Mouse (Mus musculus) intestine, embryonic 16.5 days (tissue): ENCODE data around the gene Acap3. TPM values are rescaled to one million over a fixed set of nuclear protein-coding genes. Genes with fewer than 3 reads are reported as not detected.

Source experiments
- ATAC-seq: fragments of 200-750 bp; cut with Nextera tagmentation; 2 replicates; pipeline ENCODE4 v1.8.0; 2017; ENCODE audit warnings: moderate TSS enrichment, moderate library complexity
- H3K27ac ChIP-seq: fragments of 300-500 bp; sonication (generic); 2 replicates; pipeline ENCODE4 v1.5.1; 2014; ENCODE audit warnings: mild to moderate bottlenecking, low read length
- H3K27me3 ChIP-seq: fragments of 300-500 bp; sonication (generic); replicated peaks from 2 replicates; pipeline ENCODE4 v1.6.1; 2014; ENCODE audit warnings: low read length, control low read depth, mixed read lengths; ENCODE audit not compliant: control insufficient read depth, insufficient read depth
- H3K36me3 ChIP-seq: fragments of 300-500 bp; sonication (generic); 2 replicates; pipeline ENCODE4 v1.6.1; 2014; ENCODE audit warnings: low read length, control low read depth; ENCODE audit not compliant: control insufficient read depth, insufficient read depth
- H3K4me1 ChIP-seq: fragments of 300-500 bp; sonication (generic); 2 replicates; pipeline ENCODE4 v1.6.1; 2014; ENCODE audit warnings: low read length, control low read depth, mixed read lengths; ENCODE audit not compliant: control insufficient read depth, insufficient read depth
- H3K4me2 ChIP-seq: fragments of 300-500 bp; sonication (generic); 2 replicates; pipeline ENCODE4 v1.6.1; 2014; ENCODE audit warnings: low read depth, low read length, control low read depth
- H3K4me3 ChIP-seq: fragments of 300-500 bp; sonication (generic); 2 replicates; pipeline ENCODE4 v1.5.1; 2014; ENCODE audit warnings: mild to moderate bottlenecking, low read length
- H3K9ac ChIP-seq: fragments of 300-500 bp; sonication (generic); 2 replicates; pipeline ENCODE4 v1.6.1; 2014; ENCODE audit warnings: low read depth, low read length
- H3K9me3 ChIP-seq: fragments of 300-500 bp; sonication (generic); 2 replicates; pipeline ENCODE4 v1.6.1; 2016; ENCODE audit warnings: low read length, control low read depth; ENCODE audit not compliant: control insufficient read depth
- WGBS: fragments of 180-500 bp; shearing (Covaris S2); extraction: QIAGEN DNeasy Blood & Tissue Kit; methylation state at CpG from one replicate; pipeline ENCODE4 v1.1.7; 2014; 5-methylcytosine and 5-hydroxymethylcytosine counted together
- polyA plus RNA-seq: library from polyadenylated mRNA; unstranded; fragments of >200 nt; fragmentation: Nextera tagmentation; extraction: Ambion mirVana; gene quantifications from 2 replicates; pipeline ENCODE4 v1.2.1, GENCODE M21; 2015

Gene Acap3
- polyA plus RNA-seq = 9.8 and 10.8 TPM in 2 replicates

GRCm38 (mm10) chr4:155891551-155892001 lies at the start of gene Acap3, which contains the start of gene Pusl1:
Gene Acap3 (plus strand): TSS chr4:155891822.
Gene Pusl1 (minus strand): TSS chr4:155891781.
- Histone ChIP-seq H3K36me3 (peaks cover 12% of the 10 kb centered on the region), H3K4me3 (peak within 1 kb of the TSS; percentile 95), H3K27ac (peak within 1 kb of the TSS; percentile 99), H3K27me3 (no peaks in the 10 kb centered on the region), H3K4me1 (peaks cover 33% of the 10 kb centered on the region), H3K9ac (peak within 1 kb of the TSS; percentile 96), H3K9me3 (no peaks in the 10 kb centered on the region), H3K4me2 (peak within 1 kb of the TSS; percentile 96)
- under 1% methylated on average over 52 of the region's 52 CpGs for WGBS
- ATAC-seq = peak; percentile 90

- H3K9ac ChIP-seq = no peak overlapping the region
- H3K9me3 ChIP-seq = no peaks in the 10 kb centered on the region
- 91% methylated on average over 5 of the region's 5 CpGs for WGBS
- H3K4me1 ChIP-seq = peaks cover 28% of the 10 kb centered on the region
- no peak overlapping the region for H3K4me2 ChIP-seq
- H3K36me3 ChIP-seq = no peaks in the 10 kb centered on the region
- H3K27ac ChIP-seq = no peak overlapping the region
- no peaks in the 10 kb centered on the region for H3K27me3 ChIP-seq
- H3K4me3 ChIP-seq = no peak overlapping the region
- no peak for ATAC-seq
Measured at GRCm38 (mm10) chr4:155843231-155843630, 48.4 kb upstream of the Acap3 start.

- peak; percentile 94 for ATAC-seq
- Histone ChIP-seq H3K9ac (peak within 1 kb of the TSS; percentile 90), H3K4me3 (peak within 1 kb of the TSS; percentile 86), H3K27me3 (no peaks in the 10 kb centered on the region), H3K36me3 (no peaks in the 10 kb centered on the region), H3K9me3 (no peaks in the 10 kb centered on the region), H3K4me2 (peak within 1 kb of the TSS; percentile 85), H3K27ac (peak within 1 kb of the TSS; percentile 58; the same call in 1 of the 2 replicates), H3K4me1 (peaks cover 27% of the 10 kb centered on the region)
- WGBS = 2% methylated on average over 59 of the region's 65 CpGs
Measured at GRCm38 (mm10) chr4:155846871-155847578, 44.6 kb upstream of the Acap3 start, which contains the start of gene Dvl1. Gene Dvl1 (plus strand): TSS chr4:155847402.

GRCm38 (mm10) chr4:155847591-155848352 lies 43.9 kb upstream of the Acap3 start:
- WGBS = 2% methylated on average over 63 of the region's 69 CpGs
- Histone ChIP-seq H3K27me3 (no peaks in the 10 kb centered on the region), H3K27ac (peak overlapping the region; percentile 58; the same call in 1 of the 2 replicates), H3K4me2 (peak overlapping the region; percentile 76), H3K4me1 (peaks cover 27% of the 10 kb centered on the region), H3K4me3 (peak overlapping the region; percentile 86), H3K9me3 (no peaks in the 10 kb centered on the region), H3K36me3 (no peaks in the 10 kb centered on the region), H3K9ac (peak overlapping the region; percentile 90)
- ATAC-seq = peak; percentile 65

- Histone ChIP-seq H3K4me2 (peak overlapping the region; percentile 76), H3K4me3 (peak overlapping the region; percentile 86), H3K9me3 (no peaks in the 10 kb centered on the region), H3K9ac (peak overlapping the region; percentile 90), H3K4me1 (peaks cover 27% of the 10 kb centered on the region), H3K36me3 (0 out of 2 replicates have a peak, but pooled peaks cover 1% of the 10 kb centered on the region), H3K27me3 (no peaks in the 10 kb centered on the region), H3K27ac (no peak overlapping the region)
- WGBS = 58% methylated on average over 7 of the region's 7 CpGs
- peak; percentile 12; the same call in 1 of the 2 replicates for ATAC-seq
Measured at GRCm38 (mm10) chr4:155848434-155849095, 43.1 kb upstream of the Acap3 start.

GRCm38 (mm10) chr4:155849391-155849790 lies 42.2 kb upstream of the Acap3 start:
- WGBS = 88% methylated on average over 2 of the region's 2 CpGs
- Histone ChIP-seq H3K27me3 (no peaks in the 10 kb centered on the region), H3K4me2 (no peak overlapping the region)

DNA sequence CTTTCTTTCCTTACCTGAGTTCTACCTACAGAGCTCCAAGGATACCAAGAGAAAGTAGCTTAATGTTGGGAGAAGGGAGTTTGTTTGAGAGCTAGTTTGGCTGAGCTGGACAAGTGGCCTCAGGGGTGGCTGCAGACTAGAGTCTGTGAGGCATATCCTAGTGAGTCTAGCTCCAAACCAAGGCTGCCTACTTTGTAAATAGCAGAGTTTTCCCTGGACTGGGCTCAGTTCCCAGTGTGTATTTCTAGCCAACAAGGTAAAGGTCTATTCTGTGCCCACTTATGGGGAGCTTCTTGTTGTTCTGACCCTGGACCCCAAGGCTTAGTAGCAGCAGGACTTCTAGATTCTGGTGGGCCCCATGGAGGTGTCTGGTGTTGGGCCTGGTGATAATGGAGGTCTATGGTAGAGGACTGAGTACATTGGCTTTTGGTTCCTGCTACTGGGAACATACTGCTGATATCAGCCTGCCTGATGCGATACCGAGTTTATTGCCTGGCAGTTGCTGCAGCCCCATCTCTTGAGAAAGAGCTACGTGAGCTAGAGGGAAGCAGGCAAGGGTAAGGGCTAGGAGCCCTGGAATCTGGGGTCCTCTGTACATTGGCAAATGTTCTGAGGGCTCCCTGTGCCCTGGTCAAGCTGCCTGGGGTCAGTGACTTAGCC lies 41.7 kb upstream of the Acap3 start:
- Histone ChIP-seq H3K4me3 (no peak overlapping the region), H3K4me2 (no peak overlapping the region), H3K27me3 (no peaks in the 10 kb centered on the region), H3K9ac (no peak overlapping the region), H3K36me3 (peaks cover 11% of the 10 kb centered on the region; the same call in 1 of the 2 replicates), H3K4me1 (peaks cover 27% of the 10 kb centered on the region), H3K9me3 (no peaks in the 10 kb centered on the region), H3K27ac (no peak overlapping the region)
- WGBS = 79% methylated on average over 3 of the region's 3 CpGs
- no peak for ATAC-seq

More at GRCm38 (mm10) chr4:155849391-155849790, 42.2 kb upstream of the Acap3 start:
- Histone ChIP-seq H3K4me1 (peaks cover 27% of the 10 kb centered on the region), H3K9ac (no peak overlapping the region), H3K36me3 (0 out of 2 replicates have a peak, but pooled peaks cover 5% of the 10 kb centered on the region), H3K4me3 (no peak overlapping the region), H3K9me3 (no peaks in the 10 kb centered on the region), H3K27ac (no peak overlapping the region)
- no peak for ATAC-seq

DNA sequence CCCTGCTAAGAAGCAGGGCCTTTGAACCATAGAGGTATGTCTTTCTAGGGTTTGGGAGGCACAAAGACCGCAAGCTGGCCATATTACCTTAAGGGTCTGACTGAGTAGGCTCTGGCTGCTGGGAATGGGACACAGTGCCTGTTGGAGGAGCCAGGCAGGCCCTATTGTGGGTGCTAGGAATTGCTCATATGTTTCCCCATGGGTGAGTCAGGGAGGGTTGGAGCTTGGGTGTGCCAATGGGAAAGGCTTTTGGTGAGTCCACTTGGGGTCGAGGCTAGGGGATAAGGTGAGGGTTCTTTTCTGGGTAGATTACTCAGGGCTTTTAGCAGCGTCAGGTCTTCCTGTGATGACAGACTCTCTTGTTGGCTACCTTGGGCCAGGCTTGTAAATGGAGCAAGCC lies 40.3 kb upstream of the Acap3 start:
- no peak for ATAC-seq
- Histone ChIP-seq H3K4me1 (peaks cover 27% of the 10 kb centered on the region), H3K4me3 (no peak overlapping the region), H3K4me2 (no peak overlapping the region), H3K27me3 (no peaks in the 10 kb centered on the region), H3K27ac (no peak overlapping the region), H3K36me3 (peaks cover 17% of the 10 kb centered on the region; the same call in 1 of the 2 replicates), H3K9ac (no peak overlapping the region), H3K9me3 (no peaks in the 10 kb centered on the region)
- 87% methylated on average over 3 of the region's 3 CpGs for WGBS
